5 mouse cellular contexts compared by ENCODE assay signal in genomic region chr17:13432256-13432655, GRCm38 (mm10).
DNase-seq lines count a peak whose midpoint lies in the region; ATAC-seq and TF ChIP-seq lines count a peak whose summit lies in the region.
"Not testable (repeated sequence)": the region's sequence is repeated elsewhere in the genome, so short reads cannot be mapped to it uniquely, and the experiment has no call there.

No protein-coding gene starts in this region.

- H3K4me3 ChIP-seq in forebrain, embryonic 15.5 days; heart, embryonic 11.5 days (ENCODE audit: low read depth, low read length); hindbrain, embryonic 15.5 days; kidney, postnatal 0 days (replicated peaks; ENCODE audit: low read depth, low read length): not testable (repeated sequence)

- not testable (repeated sequence) for H3K9me3 ChIP-seq in forebrain, embryonic 15.5 days; heart, embryonic 11.5 days (replicated peaks; ENCODE audit: control insufficient read depth, low read length); hindbrain, embryonic 15.5 days; kidney, postnatal 0 days (replicated peaks; ENCODE audit: low read length)

- H3K4me1 ChIP-seq in forebrain, embryonic 15.5 days; heart, embryonic 11.5 days (ENCODE audit: control insufficient read depth, insufficient read depth, low read length); hindbrain, embryonic 15.5 days (replicated peaks); kidney, postnatal 0 days (replicated peaks; ENCODE audit: insufficient read depth, low read length): not testable (repeated sequence)

- not testable (repeated sequence) for H3K36me3 ChIP-seq in forebrain, embryonic 15.5 days; heart, embryonic 11.5 days (ENCODE audit: control insufficient read depth, insufficient read depth, low read length); hindbrain, embryonic 15.5 days; kidney, postnatal 0 days (ENCODE audit: insufficient read depth, low read length)

- not testable (repeated sequence) for TF ChIP-seq CTCF in kidney, postnatal 0 days (IDR thresholded peaks at IDR 0.05; ENCODE audit: low read depth)

- ATAC-seq in forebrain, embryonic 15.5 days (replicated peaks): 0 out of 2 replicates have a peak, but pooled peaks have one; percentile 53
- peak; percentile 42; the same call in 1 of the 2 replicates for ATAC-seq in heart, embryonic 11.5 days (replicated peaks; ENCODE audit: insufficient number of reproducible peaks, low FRiP score, low TSS enrichment)
- 0 out of 2 replicates have a peak, but pooled peaks have one; percentile 30 for ATAC-seq in hindbrain, embryonic 15.5 days (ENCODE audit: low FRiP score, low read depth)
- 0 out of 2 replicates have a peak, but pooled peaks have one; percentile 17 for ATAC-seq in kidney, postnatal 0 days (replicated peaks; ENCODE audit: low FRiP score, low read depth)
- peak; percentile 27; the same call in 1 of the 2 replicates for ATAC-seq in monocyte, adult 5-6 weeks (replicated peaks; ENCODE audit: insufficient number of reproducible peaks, low FRiP score, low TSS enrichment, poor library complexity, severe bottlenecking)

- not testable (repeated sequence) for H3K9ac ChIP-seq in forebrain, embryonic 15.5 days (replicated peaks); heart, embryonic 11.5 days (ENCODE audit: low read depth, low read length); hindbrain, embryonic 15.5 days; kidney, postnatal 0 days (ENCODE audit: low read depth, low read length)

- DNase-seq in kidney, postnatal 0 days (ENCODE audit: low spot score): not testable (repeated sequence)

- 74% methylated on average over 3 of the region's 3 CpGs for WGBS in forebrain, embryonic 15.5 days
- WGBS in heart, embryonic 11.5 days (ENCODE audit: insufficient replicate concordance): 74% methylated on average over 3 of the region's 3 CpGs
- 84% methylated on average over 3 of the region's 3 CpGs for WGBS in hindbrain, embryonic 15.5 days
- 77% methylated on average over 3 of the region's 3 CpGs for WGBS in kidney, postnatal 0 days

- not testable (repeated sequence) for H3K4me2 ChIP-seq in forebrain, embryonic 15.5 days (replicated peaks); heart, embryonic 11.5 days; hindbrain, embryonic 15.5 days; kidney, postnatal 0 days (ENCODE audit: low read length)

- H3K27me3 ChIP-seq in forebrain, embryonic 15.5 days; heart, embryonic 11.5 days (ENCODE audit: control insufficient read depth, insufficient read depth, low read length); hindbrain, embryonic 15.5 days; kidney, postnatal 0 days (ENCODE audit: insufficient read depth, low read length): not testable (repeated sequence)

- H3K27ac ChIP-seq in forebrain, embryonic 15.5 days (replicated peaks); heart, embryonic 11.5 days (ENCODE audit: low read depth, low read length); hindbrain, embryonic 15.5 days (replicated peaks); kidney, postnatal 0 days: not testable (repeated sequence)
